Mouse (Mus musculus) embryonic facial prominence, embryonic 10.5 days (tissue): ENCODE measurements around the gene Nsd1. TPM values are rescaled to one million over a fixed set of nuclear protein-coding genes. Genes with fewer than 3 reads are reported as not detected.

ENCODE experiments used
- DNase-seq: peaks from one replicate; pipeline ENCODE4 v3.0.0-alpha.2; 2017; ENCODE audit warnings: low spot score
- H3K27ac ChIP-seq: fragments of 300-500 bp; sonication (generic); replicated peaks from 2 replicates; pipeline ENCODE4 v1.5.1; 2016; ENCODE audit warnings: mild to moderate bottlenecking
- H3K27me3 ChIP-seq: fragments of 300-500 bp; sonication (generic); replicated peaks from 2 replicates; pipeline ENCODE4 v1.6.1; 2016; ENCODE audit warnings: low read depth, mild to moderate bottlenecking; ENCODE audit not compliant: poor library complexity, severe bottlenecking
- H3K36me3 ChIP-seq: fragments of 300-500 bp; sonication (generic); replicated peaks from 2 replicates; pipeline ENCODE4 v1.6.1; 2016; ENCODE audit warnings: mild to moderate bottlenecking, moderate library complexity
- H3K4me1 ChIP-seq: fragments of 300-500 bp; sonication (generic); 2 replicates; pipeline ENCODE4 v1.6.1; 2016
- H3K4me3 ChIP-seq: fragments of 300-500 bp; sonication (generic); 2 replicates; pipeline ENCODE4 v1.5.1; 2016; ENCODE audit warnings: mild to moderate bottlenecking, moderate library complexity
- H3K9me3 ChIP-seq: fragments of 300-500 bp; sonication (generic); 2 replicates; pipeline ENCODE4 v1.6.1; 2016; ENCODE audit warnings: mild to moderate bottlenecking
- WGBS: fragments of 180-500 bp; shearing (Covaris S2); methylation state at CpG from one replicate; pipeline ENCODE4 v1.1.7; 2016; 5-methylcytosine and 5-hydroxymethylcytosine counted together
- polyA plus RNA-seq: library from polyadenylated mRNA; unstranded; fragments of >200 nt; fragmentation: Nextera tagmentation; extraction: Ambion mirVana; gene quantifications from 2 replicates; pipeline ENCODE4 v1.2.1, GENCODE M21; 2016

Nsd1 gene
- polyA plus RNA-seq: 71.9 and 72.5 TPM in 2 replicates

GRCm38 (mm10) chr13:55209649-55210192 lies at the start of gene Nsd1:
TSS of gene Nsd1 (plus strand) at chr13:55209782.
- WGBS: 16% methylated on average over 31 of the region's 31 CpGs

DNA sequence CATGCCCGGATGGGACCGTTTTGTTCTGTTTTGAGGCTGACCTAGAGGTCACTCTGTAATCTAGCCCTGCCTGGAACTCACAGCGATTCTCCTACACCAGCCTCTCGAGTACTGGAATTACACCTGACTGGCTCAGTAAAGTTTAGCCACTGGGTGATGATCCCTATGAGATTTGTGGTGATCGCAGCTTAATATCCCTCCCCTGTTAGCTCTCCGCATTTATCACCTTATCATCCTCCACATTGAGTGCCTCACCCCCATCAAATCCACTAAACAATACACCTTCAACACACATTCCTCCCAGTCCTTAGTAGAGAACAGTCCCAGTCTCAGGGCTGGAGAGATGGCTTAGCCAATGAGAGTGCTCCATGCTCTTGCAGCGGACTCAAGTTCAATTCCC lies 47.2 kb upstream of the Nsd1 start:
- no peaks in the 10 kb centered on the region for H3K9me3 ChIP-seq
- 50% methylated on average over 7 of the region's 7 CpGs for WGBS
- no peaks in the 10 kb centered on the region for H3K36me3 ChIP-seq
- H3K4me3 ChIP-seq: no peak overlapping the region
- H3K4me1 ChIP-seq: 0 out of 2 replicates have a peak, but pooled peaks cover 2% of the 10 kb centered on the region
- H3K27me3 ChIP-seq: no peaks in the 10 kb centered on the region
- no peak for DNase-seq
- no peak overlapping the region for H3K27ac ChIP-seq

More at GRCm38 (mm10) chr13:55209649-55210192, at the start of gene Nsd1:
- Histone ChIP-seq H3K9me3 (no peaks in the 10 kb centered on the region), H3K27ac (peak within 1 kb of the TSS; percentile 99), H3K4me3 (peak within 1 kb of the TSS; percentile 85), H3K36me3 (peaks cover 16% of the 10 kb centered on the region), H3K4me1 (peaks cover 43% of the 10 kb centered on the region), H3K27me3 (0 out of 2 replicates have a peak, but pooled peaks cover 5% of the 10 kb centered on the region)
- no peak for DNase-seq

- no peaks in the 10 kb centered on the region for H3K27me3 ChIP-seq
- peaks cover 12% of the 10 kb centered on the region; the same call in 1 of the 2 replicates for H3K4me1 ChIP-seq
- H3K4me3 ChIP-seq: no peak overlapping the region
- no peak overlapping the region for H3K27ac ChIP-seq
- DNase-seq: no peak
- H3K36me3 ChIP-seq: no peaks in the 10 kb centered on the region
- no peaks in the 10 kb centered on the region for H3K9me3 ChIP-seq
- WGBS: 74% methylated on average over 5 of the region's 5 CpGs
These were observed 46.0 kb upstream of the Nsd1 start for GRCm38 (mm10) chr13:55163553-55163952.

DNA sequence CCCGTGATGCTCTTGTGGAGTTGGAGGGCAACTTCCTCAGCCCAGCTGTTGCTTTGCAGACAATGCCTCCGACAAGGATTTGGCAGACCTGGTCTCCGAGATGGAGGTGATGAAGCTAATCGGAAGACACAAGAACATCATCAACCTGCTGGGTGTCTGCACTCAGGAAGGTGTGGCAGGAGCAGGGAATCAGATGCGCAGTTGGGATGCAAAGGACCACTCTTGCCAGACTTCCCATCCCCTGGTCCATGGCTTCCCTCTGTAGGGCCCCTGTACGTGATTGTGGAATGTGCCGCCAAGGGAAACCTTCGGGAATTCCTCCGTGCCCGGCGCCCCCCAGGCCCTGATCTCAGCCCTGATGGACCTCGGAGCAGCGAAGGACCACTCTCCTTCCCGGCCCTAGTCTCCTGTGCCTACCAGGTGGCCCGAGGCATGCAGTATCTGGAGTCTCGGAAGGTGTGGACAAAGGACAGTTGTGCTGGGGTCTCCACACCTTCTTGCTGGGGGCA lies 43.7 kb upstream of the Nsd1 start:
- DNase-seq: no peak
- no peaks in the 10 kb centered on the region for H3K36me3 ChIP-seq
- peaks cover 20% of the 10 kb centered on the region for H3K4me1 ChIP-seq
- peaks cover 3% of the 10 kb centered on the region; the same call in 1 of the 2 replicates for H3K9me3 ChIP-seq
- H3K27me3 ChIP-seq: no peaks in the 10 kb centered on the region
- 92% methylated on average over 16 of the region's 16 CpGs for WGBS
- H3K27ac ChIP-seq: no peak overlapping the region
- H3K4me3 ChIP-seq: no peak overlapping the region

DNA sequence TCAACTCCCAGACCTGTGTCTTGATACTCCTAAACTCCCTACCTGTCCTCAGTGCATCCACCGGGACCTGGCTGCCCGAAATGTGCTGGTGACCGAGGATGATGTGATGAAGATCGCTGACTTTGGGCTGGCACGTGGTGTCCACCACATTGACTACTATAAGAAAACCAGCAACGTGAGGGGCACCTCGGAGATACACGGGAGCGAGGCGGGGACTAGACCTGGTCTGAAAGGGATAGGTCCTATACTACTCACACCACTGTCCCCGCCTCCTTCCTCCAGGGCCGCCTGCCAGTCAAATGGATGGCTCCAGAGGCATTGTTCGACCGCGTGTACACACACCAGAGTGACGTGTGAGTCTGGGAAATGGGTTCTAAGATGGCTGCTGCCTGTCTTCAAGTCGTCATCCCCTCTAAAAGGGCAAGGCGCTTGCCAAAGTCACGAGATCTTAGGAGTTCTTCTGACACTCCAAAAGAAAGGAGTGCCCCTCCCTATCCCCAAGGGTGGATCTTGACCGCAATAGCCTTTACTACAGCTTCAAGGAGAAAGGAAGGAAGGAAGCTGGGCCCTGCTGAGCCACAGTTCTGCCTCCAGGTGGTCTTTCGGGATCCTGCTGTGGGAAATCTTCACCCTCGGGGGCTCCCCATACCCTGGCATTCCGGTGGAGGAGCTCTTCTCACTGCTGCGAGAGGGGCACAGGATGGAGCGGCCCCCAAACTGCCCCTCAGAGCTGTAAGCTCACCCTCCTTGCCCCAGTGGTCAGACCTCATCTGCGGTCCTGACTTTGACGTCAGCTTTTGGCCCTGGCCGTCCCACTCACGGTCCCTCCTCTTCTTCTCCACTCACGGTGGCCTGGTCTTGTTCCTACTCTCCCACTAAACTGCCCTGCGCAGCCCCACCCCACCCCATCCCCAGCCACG lies 42.5 kb upstream of the Nsd1 start:
- no peak overlapping the region for H3K27ac ChIP-seq
- no peak overlapping the region for H3K4me3 ChIP-seq
- no peaks in the 10 kb centered on the region for H3K36me3 ChIP-seq
- DNase-seq: no peak
- H3K4me1 ChIP-seq: peaks cover 30% of the 10 kb centered on the region
- 91% methylated on average over 32 of the region's 32 CpGs for WGBS
- 0 out of 2 replicates have a peak, but pooled peaks cover 6% of the 10 kb centered on the region for H3K27me3 ChIP-seq
- H3K9me3 ChIP-seq: peaks cover 3% of the 10 kb centered on the region; the same call in 1 of the 2 replicates

- H3K27ac ChIP-seq: no peak overlapping the region
- no peak overlapping the region for H3K4me3 ChIP-seq
- peaks cover 37% of the 10 kb centered on the region for H3K4me1 ChIP-seq
- H3K36me3 ChIP-seq: no peaks in the 10 kb centered on the region
- WGBS: 85% methylated on average over 11 of the region's 11 CpGs
- DNase-seq: no peak
- H3K9me3 ChIP-seq: peaks cover 3% of the 10 kb centered on the region; the same call in 1 of the 2 replicates
- 0 out of 2 replicates have a peak, but pooled peaks cover 13% of the 10 kb centered on the region for H3K27me3 ChIP-seq
These were observed 41.8 kb upstream of the Nsd1 start for GRCm38 (mm10) chr13:55167798-55168197.

DNA sequence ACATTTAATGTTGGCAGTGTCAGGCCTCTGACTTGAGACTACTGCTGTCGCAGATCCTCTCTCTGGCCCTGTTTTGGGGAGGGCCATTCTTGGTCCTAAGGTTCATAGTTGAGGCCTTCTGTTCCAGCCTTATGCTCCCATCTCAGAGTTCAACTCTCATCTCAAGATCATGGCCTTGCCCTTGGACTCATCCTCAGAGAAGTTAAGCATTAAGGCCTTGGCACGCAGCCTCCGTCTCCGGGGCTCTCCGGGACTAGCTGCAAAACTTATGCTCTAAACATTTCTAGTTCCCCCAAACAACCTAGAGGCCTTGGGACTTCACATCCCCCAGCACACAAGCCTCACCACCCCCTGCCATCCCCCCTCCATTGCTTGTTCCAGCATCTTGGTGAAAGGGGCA lies 41.3 kb upstream of the Nsd1 start:
- DNase-seq: no peak
- WGBS: 98% methylated on average over 5 of the region's 5 CpGs
- H3K4me3 ChIP-seq: no peak overlapping the region
- H3K27ac ChIP-seq: 0 out of 2 replicates have a peak overlapping the region, but pooled peaks have one; percentile 26
- H3K27me3 ChIP-seq: 0 out of 2 replicates have a peak, but pooled peaks cover 13% of the 10 kb centered on the region
- H3K9me3 ChIP-seq: peaks cover 3% of the 10 kb centered on the region; the same call in 1 of the 2 replicates
- H3K36me3 ChIP-seq: no peaks in the 10 kb centered on the region
- H3K4me1 ChIP-seq: peaks cover 37% of the 10 kb centered on the region

DNA sequence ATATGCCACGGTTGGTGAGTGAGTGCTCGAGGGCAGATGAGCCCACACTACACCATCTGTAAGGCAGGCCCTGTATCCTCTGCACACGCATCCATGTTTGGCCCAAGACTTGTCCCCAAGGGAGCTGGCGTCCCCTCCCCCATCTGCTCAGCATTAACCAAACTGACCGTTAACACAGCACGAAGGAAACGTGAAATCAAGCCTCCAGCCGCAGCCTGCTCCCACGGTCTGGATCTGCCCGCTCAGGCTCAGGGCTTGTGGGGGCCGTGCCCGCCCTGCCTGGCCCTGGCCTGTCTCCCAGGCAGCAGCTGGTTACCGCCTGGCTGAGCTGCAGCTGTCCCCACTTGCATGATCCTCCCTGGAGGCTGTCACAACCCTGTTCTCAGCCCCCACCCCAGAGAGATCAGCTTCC lies 40.6 kb upstream of the Nsd1 start:
- H3K4me3 ChIP-seq: no peak overlapping the region
- H3K27me3 ChIP-seq: peaks cover 13% of the 10 kb centered on the region; the same call in 1 of the 2 replicates
- no peaks in the 10 kb centered on the region for H3K36me3 ChIP-seq
- WGBS: 74% methylated on average over 13 of the region's 13 CpGs
- peak; percentile 31 for DNase-seq
- H3K27ac ChIP-seq: peak overlapping the region; percentile 26; the same call in 1 of the 2 replicates
- H3K4me1 ChIP-seq: peaks cover 37% of the 10 kb centered on the region
- peaks cover 3% of the 10 kb centered on the region; the same call in 1 of the 2 replicates for H3K9me3 ChIP-seq

- Histone ChIP-seq H3K4me3 (peak overlapping the region; percentile 38), H3K4me1 (peaks cover 44% of the 10 kb centered on the region), H3K27ac (peak overlapping the region; percentile 55), H3K27me3 (peaks cover 13% of the 10 kb centered on the region; the same call in 1 of the 2 replicates), H3K36me3 (no peaks in the 10 kb centered on the region), H3K9me3 (peaks cover 3% of the 10 kb centered on the region; the same call in 1 of the 2 replicates)
- peak; percentile 57 for DNase-seq
- WGBS: 18% methylated on average over 26 of the region's 26 CpGs
These were observed 37.9 kb upstream of the Nsd1 start for GRCm38 (mm10) chr13:55171517-55172335.

DNA sequence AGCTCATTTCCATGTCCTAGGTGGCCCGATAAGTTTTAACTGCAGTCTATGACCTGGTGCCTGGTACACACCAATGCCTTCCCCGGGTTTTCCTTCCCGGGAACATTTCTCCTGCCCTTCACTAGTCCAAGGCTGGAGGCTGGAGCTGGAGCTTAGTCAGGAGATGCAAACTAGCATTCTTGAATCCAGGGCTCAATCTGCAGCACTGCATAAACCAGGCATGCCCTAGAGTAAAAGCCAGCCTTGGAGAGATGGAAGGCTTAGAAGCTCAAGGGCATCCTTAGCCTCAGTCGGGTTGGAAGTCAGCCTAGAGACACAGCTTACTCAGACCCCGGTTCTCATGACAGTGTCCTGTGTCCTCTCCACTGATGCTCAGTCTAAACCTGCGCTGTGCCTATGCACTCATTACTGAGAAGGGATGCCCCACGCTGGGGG lies 37.2 kb upstream of the Nsd1 start:
- H3K4me1 ChIP-seq: peaks cover 42% of the 10 kb centered on the region
- WGBS: 46% methylated on average over 7 of the region's 7 CpGs
- peak overlapping the region; percentile 55; the same call in 1 of the 2 replicates for H3K27ac ChIP-seq
- no peaks in the 10 kb centered on the region for H3K36me3 ChIP-seq
- no peak for DNase-seq
- H3K27me3 ChIP-seq: peaks cover 13% of the 10 kb centered on the region; the same call in 1 of the 2 replicates
- H3K4me3 ChIP-seq: peak overlapping the region; percentile 38
- peaks cover 3% of the 10 kb centered on the region; the same call in 1 of the 2 replicates for H3K9me3 ChIP-seq

DNA sequence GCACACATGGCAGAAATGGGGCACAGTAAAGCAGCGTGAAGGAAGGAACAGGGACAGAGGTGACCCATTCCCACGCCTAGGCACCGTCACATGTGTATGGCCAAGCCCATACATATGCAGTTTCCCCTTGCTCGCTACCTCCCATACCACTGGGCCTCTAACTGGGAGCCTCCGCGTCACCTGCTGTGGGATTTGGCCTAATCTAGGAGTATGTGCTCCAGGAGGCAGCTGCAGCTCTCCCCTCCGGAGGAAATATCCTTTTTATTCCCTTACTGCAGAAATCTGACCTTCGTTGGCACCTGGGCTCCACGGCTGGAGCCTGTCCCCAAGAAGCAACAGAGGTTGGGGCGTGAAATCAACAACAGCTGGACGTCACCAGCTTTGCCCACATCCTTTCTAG lies 35.2 kb upstream of the Nsd1 start:
- no peak overlapping the region for H3K27ac ChIP-seq

More for the DNA sequence above, 35.2 kb upstream of the Nsd1 start:
- H3K27me3 ChIP-seq: peaks cover 13% of the 10 kb centered on the region; the same call in 1 of the 2 replicates
- WGBS: 68% methylated on average over 11 of the region's 11 CpGs
- no peak for DNase-seq
- H3K4me3 ChIP-seq: no peak overlapping the region
- peaks cover 29% of the 10 kb centered on the region for H3K4me1 ChIP-seq
- no peaks in the 10 kb centered on the region for H3K36me3 ChIP-seq
- H3K9me3 ChIP-seq: peaks cover 3% of the 10 kb centered on the region; the same call in 1 of the 2 replicates
